Comparison of ENCODE assay signal across 8 mouse cellular contexts in the genomic region with DNA sequence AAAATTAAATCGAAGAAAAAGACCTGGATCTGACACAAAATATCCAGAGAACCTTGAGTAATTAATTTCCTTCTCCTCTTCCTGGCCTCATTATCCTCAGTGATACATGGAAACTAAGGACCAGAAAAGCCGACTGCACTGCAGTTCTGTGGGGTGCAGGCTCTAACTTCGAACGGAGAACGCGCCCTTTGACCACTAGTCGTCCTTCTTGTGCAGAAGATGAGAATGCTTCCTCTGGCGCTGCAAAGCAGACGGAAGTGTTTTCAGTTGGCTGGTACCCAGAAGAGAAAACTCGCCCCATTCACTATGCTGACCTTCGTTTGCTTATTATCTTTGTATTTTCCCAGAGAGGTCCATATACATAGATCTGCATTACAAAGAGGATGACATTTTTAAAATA.
DNase-seq lines count a peak whose midpoint lies in the region; TF ChIP-seq lines count a peak whose summit lies in the region.

No protein-coding gene starts in this region.

- no peak overlapping the region for H3K4me3 ChIP-seq in embryonic fibroblast, embryonic 13.5 days (ENCODE audit: insufficient read depth, low read length)

- peak; percentile 85; the same call in 1 of the 2 replicates for TF ChIP-seq CTCF in embryonic fibroblast, embryonic 13.5 days (IDR thresholded peaks at IDR 0.05; ENCODE audit: borderline replicate concordance, insufficient read depth, low read length)

- no peaks in the 10 kb centered on the region for H3K4me1 ChIP-seq in embryonic fibroblast, embryonic 13.5 days (ENCODE audit: control insufficient read depth, insufficient read depth, low read length)

- peak; percentile 71 for DNase-seq in A20 (ENCODE audit: low read depth, low spot score)
- DNase-seq in adrenal gland, adult (ENCODE audit: inconsistent age in 2 of 2, low spot score in 1 of 2), result peak; percentile 56 to 88
- peak; percentile 41 for DNase-seq in heart, postnatal 25 days (ENCODE audit: low spot score)
- DNase-seq in kidney, postnatal 4 days, result peak; percentile 78 to 85
- peak; percentile 85 for DNase-seq in lung, postnatal 10 days
- DNase-seq in ovary, postnatal 14 days (ENCODE audit: low spot score), result peak; percentile 64
- peak; percentile 45 for DNase-seq in thymus, postnatal 4 days

- intact Hi-C loops in heart, postnatal 25 days (cut with DNase I), result loop anchor here (1.0 to 10.0 kb wide), 8 partner anchors 103 to 834 kb away; a partner anchor contains a TSS

- TF ChIP-seq POLR2A in embryonic fibroblast, embryonic 13.5 days (IDR thresholded peaks at IDR 0.05; ENCODE audit: low read depth, low read length), result no peak

- H3K27ac ChIP-seq in embryonic fibroblast, embryonic 13.5 days (ENCODE audit: insufficient read depth, low read length), result no peak overlapping the region
